Mouse (Mus musculus): ENCODE data around the gene Efcc1.

Gene Efcc1

GRCm38 (mm10) chr6:87737921-87738626 lies 7.4 kb downstream of the Efcc1 start:
- ChIA-PET CTCF (no interaction called here), POLR2A (no interaction called here)

- ChIA-PET CTCF (no interaction called here), POLR2A (interaction anchor here in 2 of 4 experiments (0.5 to 1.1 kb wide), 3 partner anchors 17 to 22 kb away, joined by 3 to 5 read pairs (median 3); no protein-coding TSS in a partner anchor)
Observed at GRCm38 (mm10) chr6:87739898-87740297, 9.2 kb downstream of the Efcc1 start.

- POLR2A ChIA-PET, result interaction anchor here in 1 of 4 experiments (1.1 kb wide), 1 partner anchor 18 kb away, joined by 3 read pairs; no protein-coding TSS in a partner anchor
- CTCF ChIA-PET, result no interaction called here
Observed at GRCm38 (mm10) chr6:87740496-87740895, 9.8 kb downstream of the Efcc1 start.

- ChIA-PET CTCF (interaction anchor here in 2 of 4 experiments (0.6 to 1.5 kb wide), 4 partner anchors 9 to 10 kb away, joined by 3 read pairs; no protein-coding TSS in a partner anchor), POLR2A (interaction anchor here in 2 of 4 experiments (0.7 to 1.0 kb wide), 3 partner anchors 11 to 614 kb away, joined by 3 to 4 read pairs (median 3); partner anchors contain the start of genes Efcc1 (in 1 of the 2) and Isy1 (in 1 of the 2))
Observed at GRCm38 (mm10) chr6:87741978-87742377, 11.3 kb downstream of the Efcc1 start.

GRCm38 (mm10) chr6:87742804-87743203 lies 12.1 kb downstream of the Efcc1 start:
- CTCF ChIA-PET, result interaction anchor here in 2 of 4 experiments (0.6 to 1.5 kb wide), 4 partner anchors 8 to 11 kb away, joined by 3 read pairs; no protein-coding TSS in a partner anchor
- POLR2A ChIA-PET, result interaction anchor here in 2 of 4 experiments (0.9 to 1.8 kb wide), 2 partner anchors 12 kb away, joined by 4 to 6 read pairs; partner anchors contain the start of gene Efcc1 (in 2 of the 2)

GRCm38 (mm10) chr6:87743281-87743680 lies 12.6 kb downstream of the Efcc1 start:
- POLR2A ChIA-PET, result interaction anchor here in 1 of 4 experiments (0.9 to 1.8 kb wide), 3 partner anchors 12 to 162 kb away, joined by 3 to 6 read pairs (median 3); partner anchors contain the start of gene Efcc1
- CTCF ChIA-PET, result no interaction called here

- ChIA-PET POLR2A (interaction anchor here in 1 of 4 experiments (0.6 to 1.3 kb wide), 3 partner anchors 10 to 266 kb away, joined by 3 to 6 read pairs (median 3); no protein-coding TSS in a partner anchor), CTCF (interaction anchor here in 1 of 4 experiments (1.0 kb wide), 1 partner anchor 12 kb away, joined by 3 read pairs; no protein-coding TSS in a partner anchor)
Observed at GRCm38 (mm10) chr6:87744632-87745031, 14.0 kb downstream of the Efcc1 start.

GRCm38 (mm10) chr6:87745301-87745700 lies 14.6 kb downstream of the Efcc1 start:
- CTCF ChIA-PET, result no interaction called here
- POLR2A ChIA-PET, result interaction anchor here in 1 of 4 experiments (0.6 kb wide), 1 partner anchor 266 kb away, joined by 6 read pairs; no protein-coding TSS in a partner anchor

GRCm38 (mm10) chr6:87746059-87746458 lies 15.4 kb downstream of the Efcc1 start:
- CTCF ChIA-PET, result interaction anchor here in 1 of 4 experiments (1.1 kb wide), 1 partner anchor 18 kb away, joined by 3 read pairs; no protein-coding TSS in a partner anchor
- POLR2A ChIA-PET, result interaction anchor here in 1 of 4 experiments (0.6 to 0.7 kb wide), 4 partner anchors 13 to 304 kb away, joined by 3 to 5 read pairs (median 4); no protein-coding TSS in a partner anchor

GRCm38 (mm10) chr6:87746849-87747248 lies 16.2 kb downstream of the Efcc1 start:
- POLR2A ChIA-PET, result interaction anchor here in 1 of 4 experiments (1.7 kb wide), 1 partner anchor 16 kb away, joined by 4 read pairs; the partner anchor contains the start of gene Efcc1
- CTCF ChIA-PET, result interaction anchor here in 1 of 4 experiments (1.1 kb wide), 1 partner anchor 17 kb away, joined by 3 read pairs; no protein-coding TSS in a partner anchor

GRCm38 (mm10) chr6:87748078-87748477 lies 17.4 kb downstream of the Efcc1 start:
- POLR2A ChIA-PET, result interaction anchor here in 2 of 4 experiments (0.6 to 1.7 kb wide), 5 partner anchors 13 to 202 kb away, joined by 3 to 4 read pairs (median 3); partner anchors contain the start of gene Efcc1 (in 1 of the 2)
- CTCF ChIA-PET, result interaction anchor here in 2 of 4 experiments (0.5 to 1.0 kb wide), 3 partner anchors 16 to 42 kb away, joined by 3 to 4 read pairs (median 3); no protein-coding TSS in a partner anchor

- ChIA-PET POLR2A (interaction anchor here in 2 of 4 experiments (0.6 to 1.1 kb wide), 3 partner anchors 14 to 202 kb away, joined by 3 read pairs; no protein-coding TSS in a partner anchor), CTCF (interaction anchor here in 2 of 4 experiments (0.5 to 0.8 kb wide), 2 partner anchors 32 to 42 kb away, joined by 3 to 4 read pairs; no protein-coding TSS in a partner anchor)
Observed at GRCm38 (mm10) chr6:87748531-87748930, 17.9 kb downstream of the Efcc1 start.

- CTCF ChIA-PET, result interaction anchor here in 1 of 4 experiments (0.6 kb wide), 1 partner anchor 8 kb away, joined by 3 read pairs; no protein-coding TSS in a partner anchor
- POLR2A ChIA-PET, result interaction anchor here in 1 of 4 experiments (0.5 kb wide), 1 partner anchor 448 kb away, joined by 3 read pairs; no protein-coding TSS in a partner anchor
Observed at GRCm38 (mm10) chr6:87750184-87750910, 19.7 kb downstream of the Efcc1 start.

- ChIA-PET CTCF (interaction anchor here in 2 of 4 experiments (0.6 to 0.7 kb wide), 2 partner anchors 242 to 334 kb away, joined by 3 read pairs; no protein-coding TSS in a partner anchor), POLR2A (no interaction called here)
Observed at GRCm38 (mm10) chr6:87751574-87751973, 20.9 kb downstream of the Efcc1 start.

- ChIA-PET POLR2A (no interaction called here), CTCF (no interaction called here)
Observed at GRCm38 (mm10) chr6:87755196-87755595, 24.5 kb downstream of the Efcc1 start.

- POLR2A ChIA-PET, result interaction anchor here in 1 of 4 experiments (0.5 kb wide), 1 partner anchor 310 kb away, joined by 4 read pairs; no protein-coding TSS in a partner anchor
- CTCF ChIA-PET, result no interaction called here
Observed at GRCm38 (mm10) chr6:87756896-87757295, 26.2 kb downstream of the Efcc1 start.

- ChIA-PET POLR2A (interaction anchor here in 1 of 4 experiments (1.2 kb wide), 1 partner anchor 23 kb away, joined by 3 read pairs; no protein-coding TSS in a partner anchor), CTCF (no interaction called here)
Observed at GRCm38 (mm10) chr6:87759404-87759803, 28.7 kb downstream of the Efcc1 start.

GRCm38 (mm10) chr6:87759850-87760249 lies 29.2 kb downstream of the Efcc1 start:
- ChIA-PET POLR2A (interaction anchor here in 1 of 4 experiments (0.9 to 1.2 kb wide), 2 partner anchors 23 to 34 kb away, joined by 3 read pairs; no protein-coding TSS in a partner anchor), CTCF (no interaction called here)
